ENCODE assay signal across 10 mouse cellular contexts in genomic region chr15:4561431-4561970, GRCm38 (mm10).
DNase-seq lines count a peak whose midpoint lies in the region; ATAC-seq and TF ChIP-seq lines count a peak whose summit lies in the region.
"Had no signal": no experiment of that assay in that cellular context is flagged by ENCODE, and none has a peak within 500 bp of the region (broad histone marks: within the 10 kb centered on the region; RNA-seq: fewer than 3 reads in every experiment).

No protein-coding gene starts in this region.

- TF ChIP-seq POLR2A in liver, adult 2 months (IDR thresholded peaks at IDR 0.05; ENCODE audit: extremely low read depth, insufficient read depth, low read length): no peak

- H3K36me3 ChIP-seq in liver, adult 2 months (ENCODE audit: control insufficient read depth, insufficient read depth, low read length): no peaks in the 10 kb centered on the region
- H3K36me3 ChIP-seq in liver, embryonic 11.5 days (ENCODE audit: control insufficient read depth, insufficient read depth, low read length): no peaks in the 10 kb centered on the region
- H3K36me3 ChIP-seq in liver, embryonic 12.5 days: no peaks in the 10 kb centered on the region
- H3K36me3 ChIP-seq: hindbrain, embryonic 10.5 days had no signal

- intact Hi-C loops in gastrocnemius, postnatal 14 days (cut with DNase I; ENCODE audit: low total_unique reads): no loop called here

- H3K79me2 ChIP-seq in liver, adult 2 months (ENCODE audit: control insufficient read depth, insufficient read depth, low read length): no peaks in the 10 kb centered on the region

- H3K27me3 ChIP-seq in liver, adult 2 months (ENCODE audit: control insufficient read depth, insufficient read depth, low read length): no peaks in the 10 kb centered on the region
- no peaks in the 10 kb centered on the region for H3K27me3 ChIP-seq in liver, embryonic 11.5 days (replicated peaks; ENCODE audit: control insufficient read depth, insufficient read depth, low read length)
- H3K27me3 ChIP-seq in liver, embryonic 12.5 days (replicated peaks): no peaks in the 10 kb centered on the region

- DNase-seq in liver, adult 2 months (ENCODE audit: extremely low read depth, low read depth, low spot score): peak; percentile 71
- no peak for DNase-seq in liver, embryonic 11.5 days (ENCODE audit: low spot score)
- peak; percentile 75 for DNase-seq in brain, adult 2 months (ENCODE audit: low read depth, low spot score)
- DNase-seq in gastrocnemius, postnatal 14 days: peak; percentile 18
- peak; percentile 4 for DNase-seq in lung, postnatal 25 days (ENCODE audit: low spot score)
- no peak for DNase-seq in spleen, postnatal 14 days (ENCODE audit: low spot score in 2 of 2)
- DNase-seq: liver, postnatal 0 days; thymus, adult 2 months had no signal

- 25% methylated on average over 6 of the region's 6 CpGs for WGBS in liver, adult 2 months
- 61% methylated on average over 6 of the region's 6 CpGs for WGBS in liver, embryonic 11.5 days
- 51% methylated on average over 6 of the region's 6 CpGs for WGBS in liver, embryonic 12.5 days (ENCODE audit: insufficient replicate concordance)

- peaks cover 2% of the 10 kb centered on the region; the same call in 1 of the 2 replicates for H3K4me1 ChIP-seq in liver, adult 2 months (ENCODE audit: control insufficient read depth, insufficient read depth, low read length)
- H3K4me1 ChIP-seq in liver, embryonic 11.5 days (replicated peaks; ENCODE audit: control insufficient read depth, insufficient read depth, low read length): no peaks in the 10 kb centered on the region
- H3K4me1 ChIP-seq in liver, embryonic 12.5 days: no peaks in the 10 kb centered on the region
- H3K4me1 ChIP-seq: hindbrain, embryonic 10.5 days had no signal

- no peak for ATAC-seq in liver, embryonic 11.5 days (replicated peaks; ENCODE audit: low FRiP score)
- ATAC-seq in liver, embryonic 12.5 days: no peak
- ATAC-seq: liver, postnatal 0 days had no signal

- H3K9me3 ChIP-seq in liver, embryonic 11.5 days (ENCODE audit: control insufficient read depth, low read length): no peaks in the 10 kb centered on the region
- H3K9me3 ChIP-seq in liver, embryonic 12.5 days (replicated peaks): no peaks in the 10 kb centered on the region
- H3K9me3 ChIP-seq: hindbrain, embryonic 10.5 days had no signal

- H3K9ac ChIP-seq in liver, adult 2 months (ENCODE audit: low read depth, low read length): no peak overlapping the region
- no peak overlapping the region for H3K9ac ChIP-seq in liver, embryonic 11.5 days (ENCODE audit: low read depth, low read length)
- no peak overlapping the region for H3K9ac ChIP-seq in liver, embryonic 12.5 days
- H3K9ac ChIP-seq: liver, postnatal 0 days had no signal

- H3K27ac ChIP-seq in liver, adult 2 months (replicated peaks; ENCODE audit: insufficient read depth, low read depth, low read length): peak overlapping the region; percentile 71
- H3K27ac ChIP-seq in liver, embryonic 11.5 days (ENCODE audit: low read depth, low read length): no peak overlapping the region
- no peak overlapping the region for H3K27ac ChIP-seq in liver, embryonic 12.5 days
- H3K27ac ChIP-seq: hindbrain, embryonic 10.5 days had no signal

- H3K4me3 ChIP-seq in liver, adult 2 months (ENCODE audit: insufficient read depth, low read depth, low read length): no peak overlapping the region
- no peak overlapping the region for H3K4me3 ChIP-seq in liver, embryonic 11.5 days (ENCODE audit: low read depth, low read length)
- H3K4me3 ChIP-seq in liver, embryonic 12.5 days: no peak overlapping the region
- H3K4me3 ChIP-seq: hindbrain, embryonic 10.5 days had no signal

- TF ChIP-seq CTCF in liver, adult 2 months (IDR thresholded peaks at IDR 0.05; ENCODE audit: low read depth, low read length): no peak

- no peak overlapping the region for H3K4me2 ChIP-seq in liver, embryonic 11.5 days
- no peak overlapping the region for H3K4me2 ChIP-seq in liver, embryonic 12.5 days

Comparison
In these comparisons a context has a peak if more than half of its experiments do, and no peak if none do; other contexts are left out.
1. DNase-seq: peak in liver, adult 2 months (single experiment), brain, adult 2 months (single experiment), gastrocnemius, postnatal 14 days (single experiment) and lung, postnatal 25 days (single experiment); none in liver, embryonic 11.5 days (single experiment) and spleen, postnatal 14 days (0 of 2).